Mouse (Mus musculus) small intestine, adult 10 weeks (tissue): ENCODE data around the gene Olfr251. TPM values are rescaled to one million over a fixed set of nuclear protein-coding genes. Genes with fewer than 3 reads are reported as not detected.

Experiments
- polyA plus RNA-seq: library from polyadenylated mRNA; stranded (reverse); fragments of 350-450 nt; fragmentation: Illumina TruSeq; extraction: RNeasy Lipid Tissue Mini Kit (QIAGEN cat#74804); gene quantifications from one replicate; pipeline ENCODE4 v1.2.3, GENCODE M21; 2014; ENCODE audit warnings: low replicate concordance

The Olfr251 gene
- not detected for polyA plus RNA-seq

DNA sequence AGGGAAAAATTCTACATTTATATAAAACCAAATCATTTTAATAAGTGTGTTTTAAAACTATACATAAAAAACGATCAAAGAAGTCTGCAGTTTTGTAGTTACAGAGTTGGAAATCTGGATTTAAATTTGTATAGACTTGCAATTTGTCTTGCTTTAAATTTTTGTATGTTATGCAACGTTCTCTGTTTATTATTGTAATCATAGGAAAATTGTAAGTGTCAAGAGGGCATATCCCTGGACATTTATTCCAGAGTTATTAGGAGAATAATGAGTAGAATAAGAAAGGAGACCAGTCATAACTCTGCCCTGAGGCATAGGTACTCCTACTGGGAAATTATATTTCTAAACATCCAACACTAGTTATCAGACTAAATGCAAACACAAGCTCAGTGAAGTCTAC, at the start of gene Olfr251:
Olfr251 (plus strand) TSS at position 301 of the 400 bp plus-strand sequence.

DNA sequence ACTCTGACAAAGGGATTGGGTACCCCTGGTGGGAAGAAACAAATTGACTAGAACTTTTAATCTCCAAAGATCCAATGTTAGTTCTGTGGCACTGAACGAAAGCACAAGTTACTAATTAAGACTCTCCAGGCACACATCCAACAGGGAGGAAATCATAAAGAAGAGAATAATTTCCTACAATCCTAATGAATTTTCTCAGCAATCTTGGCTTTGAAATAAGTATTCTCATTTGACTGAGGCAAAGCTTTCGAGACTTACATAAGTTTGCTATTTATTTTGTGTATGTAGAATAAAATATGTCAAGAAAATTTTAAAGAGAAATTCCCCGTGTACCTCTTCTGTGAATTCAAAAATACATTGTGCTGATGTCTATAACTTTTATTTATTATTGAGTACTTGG, 48.1 kb upstream of the Olfr251 start, which contains the start of gene Olfr25:
Olfr25 (plus strand) TSS at position 301 of the 400 bp plus-strand sequence.

DNA sequence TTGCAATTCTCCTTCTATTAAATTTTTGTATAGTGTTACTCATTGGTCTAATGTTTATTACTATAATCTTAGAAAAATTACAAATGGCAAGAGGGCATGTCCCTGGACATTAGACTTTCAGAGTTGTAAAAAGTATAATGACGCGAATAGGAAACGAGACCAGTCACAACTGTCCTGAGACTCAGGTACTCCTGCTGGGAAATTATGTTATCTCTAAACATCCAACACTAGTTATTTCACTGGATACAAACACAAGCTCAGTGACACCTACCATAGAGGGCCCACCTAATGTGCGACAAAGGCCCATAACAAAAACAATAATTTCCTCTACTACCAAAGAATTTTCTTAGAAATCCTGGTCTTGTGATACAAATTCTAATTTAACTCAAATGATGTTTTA, 28.8 kb upstream of the Olfr251 start, which contains the start of gene Olfr898:
Olfr898 (plus strand) TSS at position 301 of the 400 bp plus-strand sequence.

DNA sequence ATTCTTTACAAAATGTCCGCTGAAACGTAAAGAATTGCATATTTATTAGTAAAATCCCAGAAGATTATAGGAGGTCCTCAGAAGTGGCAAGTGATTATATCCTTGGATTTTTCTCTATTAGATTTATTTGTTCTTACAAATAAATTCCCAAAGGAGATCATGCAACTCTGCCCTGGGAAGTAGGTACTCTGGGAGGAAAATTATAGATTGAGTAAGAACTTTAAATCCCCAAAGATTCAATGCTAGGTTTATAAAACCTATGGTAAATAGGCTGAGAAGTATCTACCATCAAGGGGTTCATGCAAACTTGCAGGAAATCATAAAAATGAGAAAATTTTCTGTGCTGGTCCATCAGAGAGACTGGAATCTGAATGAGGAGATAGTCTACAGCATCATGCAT, 10.3 kb upstream of the Olfr251 start, which contains the start of gene Olfr250:
Olfr250 (plus strand) TSS at position 301 of the 400 bp plus-strand sequence.

DNA sequence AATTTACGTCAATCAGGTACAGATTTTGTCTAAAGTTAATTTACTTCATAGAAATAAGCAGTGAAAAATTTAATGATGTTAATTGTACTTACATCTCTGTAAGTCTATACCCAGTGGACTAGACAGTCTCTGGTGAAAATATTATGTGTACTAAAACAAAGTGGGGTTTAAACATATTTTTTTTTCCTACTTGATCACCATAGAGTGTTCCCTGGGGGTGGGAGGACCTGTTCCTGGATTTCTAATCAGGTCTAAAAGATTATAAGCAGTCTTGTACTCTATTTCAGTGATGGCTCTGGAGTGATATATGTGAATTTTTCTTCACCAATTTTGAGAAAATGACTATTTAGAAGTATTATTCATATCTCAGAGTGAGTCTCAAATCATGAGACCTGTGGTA, 24.5 kb downstream of the Olfr251 start, which contains the start of gene Olfr147:
Olfr147 (plus strand) TSS at position 301 of the 400 bp plus-strand sequence.

DNA sequence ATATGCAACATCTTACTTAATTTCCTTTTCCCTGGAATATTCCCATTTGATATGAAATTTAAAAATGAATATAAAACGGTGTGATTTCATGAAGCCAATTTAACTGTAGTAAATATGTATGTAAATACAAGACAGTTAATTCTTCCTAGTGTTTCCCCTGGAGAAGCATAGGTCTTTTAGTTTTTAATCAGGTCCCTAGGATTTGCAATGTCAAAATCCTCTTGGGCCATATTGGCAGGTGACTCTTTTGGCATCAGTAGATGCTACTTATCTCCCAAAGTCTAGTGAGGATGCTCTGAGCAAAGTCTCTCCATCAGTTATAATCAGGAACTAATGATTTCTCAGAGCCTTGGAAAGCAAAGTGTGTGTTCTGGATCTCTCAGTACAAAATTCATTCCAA, 52.3 kb downstream of the Olfr251 start, which contains the start of gene Olfr901:
Olfr901 (plus strand) TSS at position 301 of the 400 bp plus-strand sequence.

Other genes with a start within 250 kb of the Olfr251 start
- not detected for gene Olfr890, start 234.6 kb upstream of the Olfr251 start, polyA plus RNA-seq
- not detected for gene Olfr891, start 196.3 kb upstream of the Olfr251 start, polyA plus RNA-seq
- not detected for gene Olfr893, start 168.7 kb upstream of the Olfr251 start, polyA plus RNA-seq
- gene Olfr894, start 159.0 kb upstream of the Olfr251 start, polyA plus RNA-seq: not detected
- not detected for gene Olfr143, start 124.3 kb upstream of the Olfr251 start, polyA plus RNA-seq
- gene Olfr895, start 109.2 kb upstream of the Olfr251 start, polyA plus RNA-seq: not detected
- gene Olfr896-ps1, start 86.0 kb upstream of the Olfr251 start, polyA plus RNA-seq: not detected
- gene Olfr25, start 48.0 kb upstream of the Olfr251 start, polyA plus RNA-seq: not detected
- not detected for gene Olfr898, start 28.7 kb upstream of the Olfr251 start, polyA plus RNA-seq
- gene Olfr250, start 10.2 kb upstream of the Olfr251 start, polyA plus RNA-seq: not detected
- gene Olfr147, start 24.6 kb downstream of the Olfr251 start, polyA plus RNA-seq: not detected
- not detected for gene Olfr901, start 52.4 kb downstream of the Olfr251 start, polyA plus RNA-seq
- gene Olfr902, start 70.6 kb downstream of the Olfr251 start, polyA plus RNA-seq: not detected
- gene Olfr904, start 86.1 kb downstream of the Olfr251 start, polyA plus RNA-seq: not detected
- gene Olfr905, start 94.0 kb downstream of the Olfr251 start, polyA plus RNA-seq: not detected
- gene Olfr906, start 110.0 kb downstream of the Olfr251 start, polyA plus RNA-seq: not detected
- not detected for gene Olfr907, start 118.7 kb downstream of the Olfr251 start, polyA plus RNA-seq
- not detected for gene Olfr911-ps1, start 144.5 kb downstream of the Olfr251 start, polyA plus RNA-seq
- gene Olfr910, start 160.8 kb downstream of the Olfr251 start, polyA plus RNA-seq: not detected
- gene Olfr912, start 203.1 kb downstream of the Olfr251 start, polyA plus RNA-seq: not detected
- gene Olfr913, start 215.7 kb downstream of the Olfr251 start, polyA plus RNA-seq: not detected
- gene Olfr914, start 228.0 kb downstream of the Olfr251 start, polyA plus RNA-seq: not detected